Comparison of ENCODE assay signal across 9 mouse cellular contexts in the genomic region with DNA sequence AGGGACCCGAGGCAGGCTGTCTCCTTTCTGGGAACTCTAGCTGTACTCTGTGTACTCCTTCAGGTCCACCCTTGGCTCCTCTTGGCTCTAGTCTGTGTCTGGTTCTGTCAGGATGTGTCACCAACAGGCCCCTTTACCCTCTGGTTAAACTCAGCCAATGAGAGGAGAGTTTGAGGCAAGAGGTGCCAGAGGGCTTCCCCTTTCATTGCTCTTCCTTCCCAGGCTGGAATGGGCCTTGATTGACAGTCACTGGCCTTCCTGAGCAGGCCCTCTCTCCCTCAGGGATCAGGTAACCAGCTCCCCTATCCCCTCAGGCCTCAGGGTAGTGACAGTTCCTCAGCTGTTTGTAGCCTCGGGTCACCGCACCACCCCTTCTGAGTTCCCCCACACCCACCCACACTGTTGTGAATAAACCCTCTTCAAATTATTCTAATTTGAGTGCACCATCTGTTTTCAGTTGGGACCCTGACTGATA. TPM values are rescaled to one million over a fixed set of nuclear protein-coding genes. Genes with fewer than 3 reads are reported as not detected.
DNase-seq lines count a peak whose midpoint lies in the region; ATAC-seq and TF ChIP-seq lines count a peak whose summit lies in the region.
"Had no signal": no experiment of that assay in that cellular context is flagged by ENCODE, and none has a peak within 500 bp of the region (broad histone marks: within the 10 kb centered on the region; RNA-seq: fewer than 3 reads in every experiment).

No protein-coding gene starts in this region.

- no peak overlapping the region for H3K4me3 ChIP-seq in kidney, embryonic 14.5 days (ENCODE audit: low read length)
- H3K4me3 ChIP-seq in bone marrow macrophage, adult 2 months (ENCODE audit: insufficient read depth, low read length): peak overlapping the region; percentile 15
- H3K4me3 ChIP-seq in hindbrain, embryonic 10.5 days: no peak overlapping the region
- no peak overlapping the region for H3K4me3 ChIP-seq in midbrain, embryonic 14.5 days (replicated peaks; ENCODE audit: low read depth, low read length)
- H3K4me3 ChIP-seq: left cerebral cortex, adult 2 months had no signal

- H3K9me3 ChIP-seq in kidney, embryonic 14.5 days (ENCODE audit: control insufficient read depth, low read length): no peaks in the 10 kb centered on the region
- no peaks in the 10 kb centered on the region for H3K9me3 ChIP-seq in hindbrain, embryonic 10.5 days
- no peaks in the 10 kb centered on the region for H3K9me3 ChIP-seq in midbrain, embryonic 14.5 days (ENCODE audit: control insufficient read depth, low read length)

- H3K36me3 ChIP-seq in kidney, embryonic 14.5 days (ENCODE audit: control insufficient read depth, insufficient read depth, low read length): no peaks in the 10 kb centered on the region
- no peaks in the 10 kb centered on the region for H3K36me3 ChIP-seq in hindbrain, embryonic 10.5 days
- no peaks in the 10 kb centered on the region for H3K36me3 ChIP-seq in midbrain, embryonic 14.5 days (ENCODE audit: control insufficient read depth, insufficient read depth, low read length)

- ATAC-seq in kidney, embryonic 14.5 days (ENCODE audit: low FRiP score, low TSS enrichment): peak; percentile 58; the same call in 1 of the 2 replicates
- ATAC-seq in midbrain, embryonic 14.5 days (ENCODE audit: low FRiP score, low TSS enrichment): no peak
- ATAC-seq in activated CD4-positive, CD25-positive, alpha-beta regulatory T cell, adult 4 months: no peak

- WGBS in kidney, embryonic 14.5 days: 23% methylated on average over 3 of the region's 3 CpGs
- WGBS in hindbrain, embryonic 10.5 days: 33% methylated on average over 3 of the region's 3 CpGs
- WGBS in midbrain, embryonic 14.5 days: 36% methylated on average over 3 of the region's 3 CpGs

- no peak for TF ChIP-seq POLR2A in bone marrow macrophage, adult 2 months (IDR thresholded peaks at IDR 0.05; ENCODE audit: borderline replicate concordance, low read depth, low read length)

- TF ChIP-seq CTCF in bone marrow macrophage, adult 2 months (IDR thresholded peaks at IDR 0.05; ENCODE audit: low read depth, low read length): no peak

- H3K27ac ChIP-seq in kidney, embryonic 14.5 days (ENCODE audit: low read depth, low read length): no peak overlapping the region
- peak overlapping the region; percentile 94 for H3K27ac ChIP-seq in bone marrow macrophage, adult 2 months (ENCODE audit: insufficient read depth, low read depth, low read length)
- H3K27ac ChIP-seq in hindbrain, embryonic 10.5 days: peak overlapping the region; percentile 3; the same call in 1 of the 2 replicates
- H3K27ac ChIP-seq in midbrain, embryonic 14.5 days (replicated peaks; ENCODE audit: low read depth, low read length): peak overlapping the region; percentile 53; the same call in 1 of the 2 replicates

- no peak for DNase-seq in kidney, postnatal 25 days
- DNase-seq in hindbrain, embryonic 10.5 days (ENCODE audit: low spot score): peak; percentile 36
- peak; percentile 46 for DNase-seq in midbrain, embryonic 14.5 days
- no peak for DNase-seq in Muller cell, postnatal 12 days (ENCODE audit: inconsistent ontology term)
- DNase-seq in cerebellum, postnatal 14 days: no peak

- no peaks in the 10 kb centered on the region; the same call in 1 of the 2 replicates for H3K4me1 ChIP-seq in kidney, embryonic 14.5 days (ENCODE audit: control insufficient read depth, insufficient read depth, low read length)
- H3K4me1 ChIP-seq in bone marrow macrophage, adult 2 months (ENCODE audit: control insufficient read depth, insufficient read depth, low read length): peaks cover 27% of the 10 kb centered on the region
- peaks cover 20% of the 10 kb centered on the region for H3K4me1 ChIP-seq in hindbrain, embryonic 10.5 days (replicated peaks)
- peaks cover 4% of the 10 kb centered on the region; the same call in 1 of the 2 replicates for H3K4me1 ChIP-seq in midbrain, embryonic 14.5 days (ENCODE audit: control insufficient read depth, insufficient read depth, low read length)

- no peak overlapping the region for H3K9ac ChIP-seq in kidney, embryonic 14.5 days (ENCODE audit: low read depth, low read length)
- H3K9ac ChIP-seq in midbrain, embryonic 14.5 days (replicated peaks; ENCODE audit: low read length): no peak overlapping the region

- no peaks in the 10 kb centered on the region for H3K27me3 ChIP-seq in kidney, embryonic 14.5 days (ENCODE audit: control insufficient read depth, insufficient read depth, low read length)
- no peaks in the 10 kb centered on the region for H3K27me3 ChIP-seq in hindbrain, embryonic 10.5 days (ENCODE audit: insufficient read depth, poor library complexity, severe bottlenecking)
- H3K27me3 ChIP-seq in midbrain, embryonic 14.5 days (ENCODE audit: control insufficient read depth, insufficient read depth, low read length): no peaks in the 10 kb centered on the region

- no peak overlapping the region for H3K4me2 ChIP-seq in kidney, embryonic 14.5 days (replicated peaks; ENCODE audit: low read depth, low read length)
- H3K4me2 ChIP-seq in midbrain, embryonic 14.5 days (ENCODE audit: low read length): no peak overlapping the region

RNA-seq across cellular contexts. Expression of gene Ptp4a2, which starts 28.1 kb away (rescaled TPM):
- polyA plus RNA-seq in kidney, embryonic 14.5 days (2014; fragmentation: Nextera tagmentation; extraction: Ambion mirVana): 253 and 276 TPM in 2 replicates
- polyA plus RNA-seq in bone marrow macrophage, adult 2 months (2012; ENCODE audit: insufficient read depth, insufficient read length, missing spikeins): 365 TPM in 2 replicates
- 230 and 278 TPM in 2 replicates for polyA plus RNA-seq in hindbrain, embryonic 10.5 days (2016; fragmentation: Nextera tagmentation; extraction: Ambion mirVana)
- 184 and 256 TPM in 2 replicates for polyA plus RNA-seq in midbrain, embryonic 14.5 days (2014; fragmentation: Nextera tagmentation; extraction: Ambion mirVana)
- polyA plus RNA-seq in activated CD4-positive, CD25-positive, alpha-beta regulatory T cell, adult 4 months (2017; shearing (Covaris generic)): 1,000 to 10,000 TPM; 1,863 to 2,031 TPM

RNA-seq across cellular contexts. Expression of gene Khdrbs1, which starts 40.8 kb away (rescaled TPM):
- polyA plus RNA-seq in kidney, embryonic 14.5 days (2014; fragmentation: Nextera tagmentation; extraction: Ambion mirVana): 100 and 131 TPM in 2 replicates
- polyA plus RNA-seq in bone marrow macrophage, adult 2 months (2012; ENCODE audit: insufficient read depth, insufficient read length, missing spikeins): 67.0 and 67.1 TPM in 2 replicates
- 160 and 168 TPM in 2 replicates for polyA plus RNA-seq in hindbrain, embryonic 10.5 days (2016; fragmentation: Nextera tagmentation; extraction: Ambion mirVana)
- 119 and 154 TPM in 2 replicates for polyA plus RNA-seq in midbrain, embryonic 14.5 days (2014; fragmentation: Nextera tagmentation; extraction: Ambion mirVana)
- polyA plus RNA-seq in activated CD4-positive, CD25-positive, alpha-beta regulatory T cell, adult 4 months (2017; shearing (Covaris generic)): 10 to 100 TPM; 34.4 to 34.7 TPM

Comparison
In these comparisons a context has a peak if more than half of its experiments do, and no peak if none do; other contexts are left out.
1. DNase-seq: peak in hindbrain, embryonic 10.5 days (single experiment) and midbrain, embryonic 14.5 days (single experiment); none in kidney, postnatal 25 days (0 of 2), Muller cell, postnatal 12 days (single experiment) and cerebellum, postnatal 14 days (0 of 2).